Mouse (Mus musculus): ENCODE results near the gene Phc2.

Phc2 gene

GRCm38 (mm10) chr4:128782645-128783044 lies 128.1 kb downstream of the Phc2 start:
- DNase-seq (ENCODE audit: low spot score): no peak

DNA sequence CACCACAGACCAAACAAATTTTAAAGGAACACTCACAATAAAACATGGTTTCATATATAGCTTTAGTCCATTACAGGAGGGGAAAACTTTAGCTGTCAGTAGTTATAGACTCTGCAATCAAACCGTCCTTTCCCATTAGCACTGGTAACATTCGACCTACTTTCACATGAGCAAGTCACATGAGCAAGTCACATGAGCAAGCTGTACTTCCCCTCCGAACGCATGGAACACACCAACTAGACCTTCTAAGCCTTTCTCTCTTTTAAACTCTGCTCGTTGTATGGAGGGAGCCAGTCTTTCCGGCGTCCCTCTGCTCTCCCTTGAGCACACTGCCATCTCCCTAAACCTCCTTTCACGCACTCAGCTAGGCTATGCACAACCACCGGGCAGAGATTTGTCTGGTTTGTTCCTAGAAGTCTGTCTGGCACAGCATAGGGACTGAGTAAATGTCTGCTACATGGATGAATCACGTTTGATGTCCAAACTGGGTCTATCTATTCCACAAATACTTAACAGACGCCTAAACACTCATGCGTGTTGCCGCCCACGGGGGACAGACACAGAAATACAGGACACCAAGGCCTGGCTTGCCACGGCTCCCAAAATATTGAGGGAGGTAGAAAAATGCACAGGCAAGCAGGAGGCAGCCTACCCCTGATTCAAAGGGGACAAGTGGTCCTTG lies 130.6 kb downstream of the Phc2 start:
- peak; percentile 3 for DNase-seq (ENCODE audit: low spot score)

- DNase-seq (ENCODE audit: low spot score): peak; percentile 1
Measured at GRCm38 (mm10) chr4:128785921-128786654, 131.6 kb downstream of the Phc2 start.

- DNase-seq (ENCODE audit: low spot score): no peak
Measured at GRCm38 (mm10) chr4:128787023-128787939, 132.8 kb downstream of the Phc2 start.

- no peak for DNase-seq (ENCODE audit: low spot score)
Measured at GRCm38 (mm10) chr4:128788108-128788507, 133.6 kb downstream of the Phc2 start.

DNA sequence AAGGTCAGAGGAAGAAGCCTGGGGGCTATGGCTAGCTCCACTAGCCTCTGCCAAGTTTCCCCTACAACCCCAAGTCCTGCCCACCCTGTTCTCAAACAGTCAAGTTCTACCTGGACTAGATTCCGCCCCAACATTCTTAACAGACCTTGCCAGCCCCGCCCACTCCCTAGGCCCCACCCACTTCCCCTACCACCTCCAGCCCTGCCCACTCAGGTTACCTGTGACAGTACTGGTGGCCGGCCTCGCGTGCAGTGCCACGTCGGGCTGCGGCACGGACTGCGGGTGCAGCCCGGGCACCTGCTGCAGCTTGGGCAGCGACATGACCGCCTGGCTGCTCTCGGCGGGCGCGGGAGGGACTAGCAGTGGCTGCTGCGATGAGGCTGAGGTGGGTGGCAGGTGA lies 135.1 kb downstream of the Phc2 start:
- DNase-seq (ENCODE audit: low spot score): no peak

DNA sequence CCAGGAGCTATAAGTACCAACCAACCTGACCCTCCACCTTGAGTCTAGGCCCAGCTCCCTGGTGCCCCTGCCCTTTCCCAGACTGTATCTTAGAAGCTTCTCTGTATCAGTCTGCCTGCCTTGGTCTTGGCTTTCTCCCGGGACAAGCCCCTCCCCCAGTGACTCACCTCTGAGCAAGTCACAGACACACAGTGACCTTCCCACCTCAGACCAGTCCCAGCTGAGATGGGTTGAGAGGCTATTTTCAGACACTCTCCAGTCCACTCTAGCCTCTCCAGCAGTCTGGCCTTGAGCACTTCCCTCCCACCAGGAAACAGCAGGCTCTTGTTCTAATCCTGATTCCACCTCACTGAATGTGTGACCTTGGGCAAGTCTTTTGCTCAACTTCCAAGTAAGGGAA lies 139.2 kb downstream of the Phc2 start:
- peak; percentile 3 for DNase-seq (ENCODE audit: low spot score)

GRCm38 (mm10) chr4:128794198-128794597 lies 139.7 kb downstream of the Phc2 start:
- no peak for DNase-seq (ENCODE audit: low spot score)

GRCm38 (mm10) chr4:128795596-128795995 lies 141.1 kb downstream of the Phc2 start:
- peak; percentile 83 for DNase-seq (ENCODE audit: low spot score)

DNA sequence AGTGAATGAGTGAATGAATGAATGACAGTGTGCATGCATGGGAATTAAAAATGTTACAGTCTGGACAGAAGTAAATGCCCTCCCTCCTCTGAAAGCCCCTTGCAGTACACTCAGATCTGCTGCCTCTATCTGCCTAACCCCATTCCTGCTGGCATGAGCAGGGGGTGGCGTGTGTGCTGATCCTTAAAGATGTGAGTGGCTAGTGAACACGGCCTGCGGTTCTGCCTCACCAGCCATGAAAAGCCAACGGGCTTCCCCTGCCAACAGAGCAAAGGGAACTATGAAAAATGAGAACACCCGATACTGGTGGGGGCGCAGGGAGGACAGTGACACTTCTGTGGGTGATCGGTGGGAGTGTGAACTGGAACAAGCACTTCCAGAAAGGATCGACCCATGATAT lies 142.3 kb downstream of the Phc2 start:
- no peak for DNase-seq (ENCODE audit: low spot score)

GRCm38 (mm10) chr4:128801675-128802465 lies 147.4 kb downstream of the Phc2 start:
- no peak for DNase-seq (ENCODE audit: low spot score)
